Mouse (Mus musculus) heart, adult 2 months (tissue): ENCODE data around the gene Ttc9. TPM values are rescaled to one million over a fixed set of nuclear protein-coding genes. Genes with fewer than 3 reads are reported as not detected.

ENCODE experiments used
- DNase-seq, 2 experiments: peaks; one replicate each; pipeline ENCODE4 v3.0.0; 2021
- H3K27ac ChIP-seq: fragments of 200-600 bp; 2 replicates; pipeline ENCODE4 v1.8.1; 2022
- H3K27me3 ChIP-seq: fragments of 200-500 bp; 2 replicates; pipeline ENCODE4 v1.6.1; 2012; ENCODE audit warnings: mild to moderate bottlenecking, low read length, inconsistent platforms, mixed read lengths; ENCODE audit not compliant: control insufficient read depth, insufficient read depth
- H3K36me3 ChIP-seq: fragments of 200-500 bp; 2 replicates; pipeline ENCODE4 v1.6.1; 2012; ENCODE audit warnings: low read length, inconsistent platforms; ENCODE audit not compliant: control insufficient read depth, insufficient read depth
- H3K4me1 ChIP-seq: fragments of 200-500 bp; 2 replicates; pipeline ENCODE4 v1.6.1; 2011; ENCODE audit warnings: low read length; ENCODE audit not compliant: control insufficient read depth, insufficient read depth
- H3K4me3 ChIP-seq: fragments of 200-600 bp; 2 replicates; pipeline ENCODE4 v1.8.1; 2022
- H3K79me2 ChIP-seq: fragments of 200-500 bp; replicated peaks from 2 replicates; pipeline ENCODE4 v1.6.1; 2012; ENCODE audit warnings: mild to moderate bottlenecking, inconsistent platforms, low read length, moderate library complexity, mixed read lengths; ENCODE audit not compliant: control insufficient read depth, insufficient read depth
- H3K9ac ChIP-seq: fragments of 200-500 bp; 2 replicates; pipeline ENCODE4 v1.6.1; 2012; ENCODE audit warnings: low read depth, mild to moderate bottlenecking, control low read depth, inconsistent platforms, low read length, mixed read lengths
- CTCF ChIP-seq: fragments of 200-600 bp; IDR thresholded peaks from 2 replicates; pipeline ENCODE4 v1.8.1; 2022; ENCODE audit warnings: antibody characterized with exemption, mild to moderate bottlenecking, moderate library complexity
- EP300 ChIP-seq: fragments of 200-500 bp; IDR thresholded peaks from 2 replicates; pipeline ENCODE4 v1.6.1; 2011; ENCODE audit warnings: low read depth, low read length, control low read depth; ENCODE audit not compliant: insufficient read depth
- POLR2A ChIP-seq: fragments of 200-500 bp; IDR thresholded peaks from 2 replicates; pipeline ENCODE4 v1.6.1; 2011; ENCODE audit warnings: mild to moderate bottlenecking, low read depth, low read length, control low read depth; ENCODE audit not compliant: insufficient read depth
- WGBS: fragments of 180-500 bp; shearing (Covaris S2); methylation state at CpG from one replicate; pipeline ENCODE4 v1.1.7; 2018; 5-methylcytosine and 5-hydroxymethylcytosine counted together
- intact Hi-C: fragments of 180-260 bp; cut with DNase I; formaldehyde crosslinking; loops from one replicate; pipeline ENCODE4 v1.15.1; 2025
- polyA plus RNA-seq: library from polyadenylated mRNA; depleted of rRNA; stranded (reverse); fragments of >200 nt; gene quantifications from 2 replicates; pipeline ENCODE4 v1.2.3, GENCODE M21; 2012; rRNA removed
- total RNA-seq, 2 experiments: library from RNA; stranded (reverse); gene quantifications; 2 replicates each; pipeline ENCODE4 v1.2.3; 2021

Ttc9 gene
- total and polyA plus RNA-seq, 3 experiments: 1.7 to 2.2 (median 2.0) TPM

DNA sequence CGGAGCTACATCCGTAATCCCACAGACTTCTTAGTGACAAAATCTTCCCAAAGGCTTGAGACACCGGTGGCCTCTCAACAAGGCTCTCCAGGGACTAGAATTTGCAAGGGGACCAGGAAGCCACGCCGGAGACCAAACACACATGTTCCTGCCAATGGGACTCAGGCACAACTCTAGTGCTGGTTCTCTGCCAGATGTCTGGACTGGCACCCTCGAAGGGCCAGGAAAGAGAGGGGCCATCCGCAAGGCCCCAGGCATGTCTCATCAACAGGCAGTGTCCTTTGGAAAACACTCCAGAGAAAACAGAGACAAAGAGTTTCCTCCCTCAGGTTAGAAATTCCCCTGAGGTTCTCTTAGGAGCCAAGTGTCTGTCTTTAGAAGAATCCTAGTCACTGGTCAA, 59.7 kb downstream of the Ttc9 start:
- Histone ChIP-seq H3K4me3 (no peak overlapping the region), H3K36me3 (no peaks in the 10 kb centered on the region), H3K27me3 (no peaks in the 10 kb centered on the region), H3K4me1 (peaks cover 6% of the 10 kb centered on the region), H3K27ac (peak overlapping the region; percentile 38), H3K79me2 (no peaks in the 10 kb centered on the region), H3K9ac (no peak overlapping the region)
- TF ChIP-seq POLR2A: no peak
- peak in 1 of 2 experiments; percentile 17 for DNase-seq
- 38% methylated on average over 7 of the region's 7 CpGs for WGBS
- intact Hi-C loops: no loop called here

DNA sequence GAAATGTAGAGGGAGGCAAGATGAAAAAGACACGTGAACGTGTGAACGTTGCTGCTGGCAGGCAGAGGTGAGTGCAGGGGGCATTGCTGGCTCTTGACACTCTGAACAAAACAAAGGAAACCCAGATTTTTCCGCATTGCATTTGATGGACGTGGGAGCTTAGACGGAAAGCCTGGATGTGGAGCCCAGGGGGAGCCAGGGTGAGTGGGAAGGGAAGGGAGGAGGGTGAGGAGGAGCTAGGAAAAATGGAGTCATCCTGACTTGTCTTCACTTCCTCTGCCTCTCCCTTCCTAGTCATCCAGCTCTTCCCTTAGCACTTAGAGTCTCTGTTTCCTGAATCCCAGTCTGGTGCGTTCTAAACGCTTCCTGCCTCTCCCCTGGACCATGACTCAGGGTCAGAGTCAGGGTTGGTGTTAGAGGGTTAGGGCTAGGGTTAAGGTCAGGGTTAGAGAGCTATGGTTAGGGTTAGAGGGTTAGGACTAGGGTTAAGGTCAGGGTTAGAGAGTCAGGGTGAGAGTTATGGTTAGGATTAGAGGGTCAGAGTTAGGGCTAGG, 60.2 kb downstream of the Ttc9 start:
- no peak overlapping the region for H3K4me3 ChIP-seq
- no peaks in the 10 kb centered on the region for H3K27me3 ChIP-seq
- DNase-seq: peak in 1 of 2 experiments; percentile 14
- H3K36me3 ChIP-seq: no peaks in the 10 kb centered on the region
- 12% methylated on average over 8 of the region's 8 CpGs for WGBS
- H3K27ac ChIP-seq: peak overlapping the region; percentile 38
- no peaks in the 10 kb centered on the region for H3K79me2 ChIP-seq
- H3K4me1 ChIP-seq: peaks cover 6% of the 10 kb centered on the region
- intact Hi-C loops: no loop called here
- H3K9ac ChIP-seq: no peak overlapping the region
- TF ChIP-seq POLR2A (no peak), CTCF (no peak), EP300 (no peak)

DNA sequence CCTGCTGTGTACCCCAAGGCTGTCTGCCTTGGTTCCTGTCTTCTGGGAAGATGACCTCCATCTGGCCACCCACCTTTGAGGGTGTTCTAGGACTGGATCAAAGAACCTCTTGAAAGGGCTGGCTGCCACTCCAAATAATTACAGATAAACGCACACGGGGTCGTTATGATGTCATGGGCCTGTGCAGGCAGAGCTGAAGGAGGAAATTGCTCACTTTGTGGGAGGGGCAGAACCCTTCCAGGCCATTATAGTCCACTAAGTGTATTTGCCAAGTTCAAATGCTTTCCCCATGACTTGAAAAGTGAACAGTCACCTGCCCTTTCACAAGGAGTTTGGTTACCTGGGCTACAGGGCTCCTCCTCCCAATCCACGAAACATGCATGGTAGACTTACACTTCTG, 67.0 kb downstream of the Ttc9 start:
- Histone ChIP-seq H3K79me2 (no peaks in the 10 kb centered on the region), H3K36me3 (no peaks in the 10 kb centered on the region), H3K4me3 (no peak overlapping the region), H3K27ac (no peak overlapping the region), H3K27me3 (no peaks in the 10 kb centered on the region), H3K4me1 (no peaks in the 10 kb centered on the region), H3K9ac (no peak overlapping the region)
- intact Hi-C loops: no loop called here
- WGBS: 25% methylated on average over 4 of the region's 4 CpGs
- DNase-seq: no peak
- TF ChIP-seq CTCF (no peak), EP300 (no peak), POLR2A (no peak)

DNA sequence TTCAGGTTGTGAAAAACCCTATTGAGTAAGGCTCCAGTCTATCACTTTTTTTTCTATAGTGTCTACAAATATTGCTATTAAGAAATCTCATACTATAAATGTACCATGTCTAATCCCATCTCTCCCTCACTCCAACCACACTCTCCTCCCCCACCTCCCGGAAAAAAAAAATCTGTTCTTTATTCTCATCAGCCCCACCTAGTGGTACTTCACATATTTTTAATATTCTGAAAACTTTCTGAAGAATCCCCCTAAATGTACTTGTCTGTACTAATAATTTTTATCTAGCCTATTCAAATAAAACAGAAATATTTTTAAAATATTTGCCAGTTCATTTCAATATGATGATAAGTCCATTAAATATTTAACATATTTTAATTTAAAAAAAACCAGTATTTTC, 71.9 kb downstream of the Ttc9 start:
- Histone ChIP-seq H3K27ac (no peak overlapping the region), H3K79me2 (no peaks in the 10 kb centered on the region), H3K27me3 (no peaks in the 10 kb centered on the region), H3K4me3 (no peak overlapping the region), H3K9ac (no peak overlapping the region), H3K4me1 (no peaks in the 10 kb centered on the region), H3K36me3 (no peaks in the 10 kb centered on the region)
- 5% methylated on average over 1 of the region's 1 CpGs for WGBS
- intact Hi-C loops: loop anchor here (1.0 kb wide), 1 partner anchor 84 kb away; no protein-coding TSS in a partner anchor
- no peak for DNase-seq
- peak; percentile 68 for TF ChIP-seq CTCF
- no peak for TF ChIP-seq EP300

DNA sequence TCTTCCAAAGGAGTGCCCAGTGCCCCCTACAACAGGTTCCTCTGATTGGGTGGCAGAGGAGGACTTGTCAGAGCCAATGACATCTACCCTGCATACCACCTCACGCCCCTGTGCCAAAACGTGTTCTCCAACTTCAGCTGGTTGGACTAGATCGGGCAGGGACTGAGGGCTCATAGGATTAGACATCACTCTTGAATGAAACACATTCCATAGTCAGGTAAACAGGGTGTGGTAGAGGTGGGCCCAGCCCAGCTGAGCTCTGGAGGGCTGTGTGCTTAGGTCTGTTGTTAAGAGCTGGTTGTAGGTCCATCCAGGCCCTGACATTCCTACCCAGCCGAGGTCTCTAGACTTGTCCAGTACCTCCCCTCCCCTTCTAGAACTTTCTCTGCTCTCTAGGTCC, 81.6 kb downstream of the Ttc9 start:
- 86% methylated on average over 4 of the region's 4 CpGs for WGBS
- peak in 1 of 2 experiments; percentile 8 for DNase-seq
- H3K4me3 ChIP-seq: no peak overlapping the region
- H3K9ac ChIP-seq: no peak overlapping the region
- no peaks in the 10 kb centered on the region for H3K4me1 ChIP-seq
- no peaks in the 10 kb centered on the region for H3K79me2 ChIP-seq
- H3K36me3 ChIP-seq: no peaks in the 10 kb centered on the region
- no peak overlapping the region for H3K27ac ChIP-seq
- intact Hi-C loops: no loop called here
- TF ChIP-seq EP300: no peak
- TF ChIP-seq CTCF: no peak
- no peaks in the 10 kb centered on the region for H3K27me3 ChIP-seq

Other genes with a start within 250 kb of the Ttc9 start
- gene Adam4, start 209.3 kb upstream of the Ttc9 start, total RNA-seq: under 1 TPM; 0.41 to 0.50 TPM
- gene Adam4, start 209.3 kb upstream of the Ttc9 start, polyA plus RNA-seq: 0.08 and 0.12 TPM in 2 replicates
- 10 to 100 TPM; 58.8 to 66.8 TPM for gene Cox16, start 146.1 kb upstream of the Ttc9 start, total RNA-seq
- 56.6 and 78.9 TPM in 2 replicates for gene Cox16, start 146.1 kb upstream of the Ttc9 start, polyA plus RNA-seq
- gene Gm20498, start 98.3 kb upstream of the Ttc9 start, total RNA-seq: 10 to 100 TPM; 44.2 to 48.8 TPM
- gene Gm20498, start 98.3 kb upstream of the Ttc9 start, polyA plus RNA-seq: 12.1 and 18.3 TPM in 2 replicates
- 10 to 100 TPM; 39.5 to 41.7 TPM for gene Synj2bp, start 98.3 kb upstream of the Ttc9 start, total RNA-seq
- 35.9 and 66.7 TPM in 2 replicates for gene Synj2bp, start 98.3 kb upstream of the Ttc9 start, polyA plus RNA-seq
- gene Adam21, start 62.8 kb upstream of the Ttc9 start, total RNA-seq: under 1 TPM in 1 of 2 experiments, not detected in 1; 0.10 TPM
- 0.09 TPM in 1 of 2 replicates, not detected in the other for gene Adam21, start 62.8 kb upstream of the Ttc9 start, polyA plus RNA-seq
- gene Med6, start 36.2 kb upstream of the Ttc9 start, total RNA-seq: 10 to 100 TPM; 12.9 to 13.9 TPM
- 6.8 and 9.5 TPM in 2 replicates for gene Med6, start 36.2 kb upstream of the Ttc9 start, polyA plus RNA-seq
- gene Map3k9, start 149.9 kb downstream of the Ttc9 start, total RNA-seq: under 1 TPM; 0.08 to 0.20 TPM
- gene Map3k9, start 149.9 kb downstream of the Ttc9 start, polyA plus RNA-seq: 0.20 and 0.29 TPM in 2 replicates
- 10 to 100 TPM; 58.3 to 61.7 TPM for gene Pcnx, start 228.8 kb downstream of the Ttc9 start, total RNA-seq
- 25.4 and 42.8 TPM in 2 replicates for gene Pcnx, start 228.8 kb downstream of the Ttc9 start, polyA plus RNA-seq